Mouse (Mus musculus) kidney, adult 8-10 months (tissue): ENCODE data around the gene Epha8.

Experiments
- DNase-seq, 2 experiments: peaks; one replicate each; pipeline ENCODE4 v3.0.0; 2022

Epha8 gene

GRCm38 (mm10) chr4:136904767-136905539 lies 51.7 kb downstream of the Epha8 start:
- no peak for DNase-seq

DNA sequence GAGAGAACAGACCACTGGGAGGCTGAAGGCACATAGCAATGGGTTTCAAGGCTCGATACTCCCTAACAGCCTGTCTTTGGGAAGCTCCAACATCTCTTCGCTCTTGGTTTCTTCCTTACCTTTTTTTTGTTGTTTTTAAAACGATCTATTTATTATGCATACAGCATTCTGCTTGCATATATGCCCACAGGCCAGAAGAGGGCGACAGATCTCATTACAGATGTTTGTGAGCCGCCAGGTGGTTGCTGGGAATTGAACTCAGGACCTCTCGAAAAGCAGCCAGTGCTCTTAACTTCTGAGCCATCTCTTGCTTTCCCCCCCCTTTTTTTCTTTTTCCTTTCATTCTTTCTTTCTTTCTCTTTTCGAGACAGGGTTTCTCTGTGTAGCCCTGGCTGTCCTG lies 57.5 kb downstream of the Epha8 start:
- no peak for DNase-seq

- no peak for DNase-seq
Measured at GRCm38 (mm10) chr4:136898637-136899036, 58.0 kb downstream of the Epha8 start, which contains the start of gene C1qa. Gene C1qa (minus strand): TSS chr4:136898803.

- no peak for DNase-seq
Measured at GRCm38 (mm10) chr4:136898084-136898598, 58.5 kb downstream of the Epha8 start.

- DNase-seq = no peak
Measured at GRCm38 (mm10) chr4:136896461-136896860, 60.2 kb downstream of the Epha8 start.

DNA sequence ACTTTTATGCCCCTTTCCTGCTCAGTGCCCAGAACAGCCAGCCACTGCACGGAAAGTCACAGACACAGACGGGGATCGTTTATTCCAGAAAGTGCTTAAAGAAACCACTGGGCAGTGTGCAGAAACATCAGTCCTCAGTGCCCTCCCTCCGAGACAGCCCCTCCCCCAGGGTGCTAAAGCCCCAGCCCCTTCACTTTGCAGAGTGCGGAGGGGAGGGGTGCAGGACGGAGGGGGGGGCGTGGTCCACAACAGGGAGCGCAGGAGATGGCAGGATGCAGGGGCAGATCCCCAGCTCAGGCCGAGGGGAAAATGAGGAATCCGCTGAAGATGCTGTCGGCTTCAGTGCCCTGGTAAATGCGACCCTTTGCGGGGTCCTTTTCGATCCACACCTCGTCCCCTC lies 60.8 kb downstream of the Epha8 start:
- no peak for DNase-seq

DNA sequence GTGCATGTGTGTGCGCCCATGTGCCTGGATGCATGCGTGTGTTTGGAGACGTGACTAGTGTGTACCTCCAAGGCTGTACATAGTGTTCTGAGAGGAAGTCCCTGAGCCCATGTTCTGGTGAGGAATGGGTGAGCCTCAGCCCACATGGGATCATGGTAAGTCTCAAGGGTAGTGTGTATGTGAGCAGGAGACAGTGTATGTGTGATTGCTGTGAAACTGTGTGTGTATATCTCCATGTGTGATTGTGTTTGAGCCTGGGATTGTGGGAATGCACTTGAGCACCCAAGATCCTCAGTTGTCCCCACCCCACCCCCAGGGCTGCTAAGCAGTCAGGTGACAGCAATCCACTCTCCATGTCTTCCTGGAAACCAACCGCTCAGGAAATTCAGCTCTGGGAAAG lies 61.8 kb downstream of the Epha8 start:
- DNase-seq = no peak

DNA sequence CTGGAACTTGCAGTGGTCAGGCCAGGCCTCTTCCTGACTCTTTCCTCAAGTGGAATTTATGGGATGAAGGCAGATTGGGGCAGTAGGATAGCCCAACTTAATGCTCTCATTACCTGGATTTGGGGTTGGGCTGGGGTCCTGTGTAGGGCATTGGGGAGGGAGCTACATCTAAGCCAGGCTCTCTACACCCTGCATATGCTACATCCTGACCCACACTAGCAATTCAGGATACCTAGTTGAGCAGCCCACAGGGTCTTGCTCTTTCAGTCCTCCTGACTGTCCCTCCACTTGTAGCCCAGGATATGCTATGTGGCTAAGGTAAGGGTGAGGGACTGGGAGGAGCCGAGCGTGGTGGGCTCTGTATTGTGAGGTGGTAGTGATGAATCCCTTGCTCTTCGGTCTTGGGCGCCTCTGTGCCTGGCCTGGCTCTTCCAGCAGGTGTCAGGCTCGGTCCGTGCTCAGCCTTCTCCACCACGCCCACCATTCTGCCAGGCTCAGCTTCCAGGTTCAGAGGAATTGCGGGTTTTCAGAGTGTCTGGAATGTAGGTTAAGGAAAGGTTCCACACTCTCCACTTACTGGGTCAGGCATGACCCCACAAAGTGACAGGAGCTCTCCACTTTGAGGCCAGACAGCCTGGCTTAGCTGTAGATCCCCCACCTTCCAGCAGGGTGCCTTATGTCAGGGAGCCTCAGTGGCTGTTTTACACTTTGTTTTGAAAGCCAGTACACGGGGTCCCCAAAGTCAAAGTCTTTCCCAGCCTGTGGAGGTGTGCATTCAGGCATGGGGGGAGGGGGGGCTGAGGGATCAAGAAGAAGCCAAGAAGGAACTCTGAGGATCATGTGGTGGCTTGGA lies 62.7 kb downstream of the Epha8 start:
- DNase-seq = peak in 1 of 2 experiments; percentile 18

- peak in 1 of 2 experiments; percentile 14 for DNase-seq
Measured at GRCm38 (mm10) chr4:136892811-136893210, 63.8 kb downstream of the Epha8 start, which contains the start of gene C1qc. Gene C1qc (minus strand): TSS chr4:136893065.

GRCm38 (mm10) chr4:136892371-136892770 lies 64.2 kb downstream of the Epha8 start:
- DNase-seq = no peak

DNA sequence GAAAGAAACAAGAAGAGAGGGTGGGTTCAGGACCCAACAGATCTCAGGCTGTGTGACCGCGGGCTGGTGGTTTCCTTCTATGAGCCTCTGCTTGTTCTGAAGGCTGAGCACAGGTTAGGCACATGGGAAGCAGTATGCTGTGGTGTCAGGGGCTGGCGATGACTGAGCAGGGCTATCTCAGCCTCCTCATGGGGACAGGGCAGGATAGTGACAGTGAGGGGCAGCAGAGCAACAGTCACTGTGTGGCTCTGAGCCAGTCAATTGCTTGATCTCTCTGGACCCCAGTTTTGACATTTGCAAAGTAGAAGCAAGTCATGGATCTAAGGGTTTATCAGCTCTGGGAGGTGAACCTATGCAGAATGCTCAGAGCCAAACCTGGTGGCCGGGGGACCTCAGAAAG lies 65.5 kb downstream of the Epha8 start:
- no peak for DNase-seq

DNA sequence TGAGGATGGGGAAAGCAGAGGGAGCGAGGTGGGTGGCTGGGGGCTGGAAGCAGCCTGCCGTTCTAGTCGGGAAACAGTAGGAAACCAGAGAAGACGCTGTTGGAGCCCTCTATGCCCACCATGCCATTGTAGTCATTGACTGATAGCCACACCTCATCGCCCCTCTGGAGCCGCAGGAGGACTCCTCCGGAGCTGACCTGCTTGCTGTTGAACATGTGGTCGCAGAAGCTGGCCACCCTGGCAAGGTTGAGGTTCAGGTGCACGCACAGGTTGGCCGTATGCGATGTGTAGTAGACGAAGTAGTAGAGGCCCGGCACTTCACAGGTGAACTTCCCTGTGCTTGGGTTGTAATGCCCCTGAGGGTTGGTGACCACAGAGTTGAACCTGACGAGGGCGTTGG lies 66.6 kb downstream of the Epha8 start:
- no peak for DNase-seq

DNA sequence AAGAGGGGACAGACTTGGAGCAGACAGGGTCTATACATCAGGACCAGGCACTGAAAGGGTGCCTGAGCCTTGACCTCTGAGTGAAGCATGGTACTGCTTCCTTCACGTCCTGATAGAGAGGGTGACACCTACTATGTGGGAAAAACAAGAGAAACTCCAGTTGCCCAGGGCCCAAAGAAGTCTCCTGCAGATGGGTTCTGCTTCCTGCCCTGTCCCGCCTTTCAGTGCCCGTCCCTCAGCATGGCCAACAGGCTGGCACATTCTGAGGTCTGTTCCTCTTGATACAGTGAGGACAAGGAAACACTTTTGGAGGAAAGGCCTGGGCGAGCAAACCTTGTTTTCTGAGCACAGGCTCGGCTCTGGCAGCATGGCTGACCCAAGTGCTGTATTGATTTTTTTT lies 68.9 kb downstream of the Epha8 start:
- DNase-seq = no peak

DNA sequence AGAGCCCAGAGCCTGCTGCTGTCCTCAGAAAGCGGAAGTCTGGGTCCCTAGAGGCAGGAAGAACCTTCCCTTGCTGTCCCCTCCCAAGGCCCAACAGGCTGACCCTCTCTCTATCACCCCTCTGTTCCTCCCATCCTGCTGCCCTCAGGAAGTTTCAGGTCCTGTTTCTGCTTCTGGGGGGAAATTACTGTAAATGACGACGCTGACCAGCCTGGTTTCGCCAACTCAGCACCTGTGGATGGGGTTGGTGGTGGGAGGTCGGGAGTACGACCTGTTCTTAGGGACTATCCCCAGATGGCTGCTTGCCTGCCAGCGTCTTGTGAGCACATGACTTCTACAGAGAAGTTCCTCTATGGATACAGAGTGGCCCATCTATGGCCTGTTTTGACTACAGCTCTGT lies 70.5 kb downstream of the Epha8 start, which contains the start of gene C1qb:
Gene C1qb, minus strand, starts transcription at position 87 of the 400 bp plus-strand sequence.
- no peak for DNase-seq
